Mouse (Mus musculus): ENCODE measurements around the gene Itpripl2. TPM values are rescaled to one million over a fixed set of nuclear protein-coding genes. Genes with fewer than 3 reads are reported as not detected.

Gene Itpripl2
- polyA plus RNA-seq, 1 experiment from 2014 or later, result 1.4 TPM

DNA sequence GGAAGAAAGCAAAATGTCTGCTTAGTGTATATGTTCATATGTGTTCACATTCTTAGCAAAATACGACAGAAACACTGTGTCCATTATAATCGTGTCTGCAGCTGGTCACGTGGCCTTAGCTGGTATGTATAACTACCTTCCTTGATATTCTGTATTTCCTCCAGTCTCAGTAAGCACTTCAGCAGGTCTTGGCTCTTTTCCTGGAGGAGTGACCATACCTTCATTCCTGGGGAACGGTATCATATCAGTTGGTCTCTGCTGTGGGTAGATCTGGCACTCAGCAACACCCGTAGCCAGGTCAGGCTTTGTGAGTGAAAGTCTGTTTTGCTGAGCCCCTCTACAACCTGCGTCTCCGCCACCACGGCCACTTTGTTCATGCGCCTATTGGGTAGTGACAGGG, 2.1 kb upstream of the Itpripl2 start:
- Histone ChIP-seq H3K9me3 (replicated peaks; ENCODE audit: control insufficient read depth, low read length) (no peaks in the 10 kb centered on the region), H3K9ac (ENCODE audit: low read depth, low read length) (no peak overlapping the region), H3K4me3 (ENCODE audit: low read depth, low read length) (no peak overlapping the region), H3K27ac (ENCODE audit: low read depth, low read length) (no peak overlapping the region), H3K4me1 (ENCODE audit: control insufficient read depth, insufficient read depth, low read length) (peaks cover 5% of the 10 kb centered on the region), H3K4me2 (no peak overlapping the region), H3K27me3 (ENCODE audit: control insufficient read depth, insufficient read depth, low read length) (peaks cover 21% of the 10 kb centered on the region), H3K36me3 (ENCODE audit: control insufficient read depth, insufficient read depth, low read length) (no peaks in the 10 kb centered on the region; the same call in 1 of the 2 replicates)
- WGBS (ENCODE audit: insufficient replicate concordance), result 76% methylated on average over 9 of the region's 9 CpGs
- ATAC-seq (replicated peaks; ENCODE audit: insufficient number of reproducible peaks, low FRiP score, low TSS enrichment), result no peak

DNA sequence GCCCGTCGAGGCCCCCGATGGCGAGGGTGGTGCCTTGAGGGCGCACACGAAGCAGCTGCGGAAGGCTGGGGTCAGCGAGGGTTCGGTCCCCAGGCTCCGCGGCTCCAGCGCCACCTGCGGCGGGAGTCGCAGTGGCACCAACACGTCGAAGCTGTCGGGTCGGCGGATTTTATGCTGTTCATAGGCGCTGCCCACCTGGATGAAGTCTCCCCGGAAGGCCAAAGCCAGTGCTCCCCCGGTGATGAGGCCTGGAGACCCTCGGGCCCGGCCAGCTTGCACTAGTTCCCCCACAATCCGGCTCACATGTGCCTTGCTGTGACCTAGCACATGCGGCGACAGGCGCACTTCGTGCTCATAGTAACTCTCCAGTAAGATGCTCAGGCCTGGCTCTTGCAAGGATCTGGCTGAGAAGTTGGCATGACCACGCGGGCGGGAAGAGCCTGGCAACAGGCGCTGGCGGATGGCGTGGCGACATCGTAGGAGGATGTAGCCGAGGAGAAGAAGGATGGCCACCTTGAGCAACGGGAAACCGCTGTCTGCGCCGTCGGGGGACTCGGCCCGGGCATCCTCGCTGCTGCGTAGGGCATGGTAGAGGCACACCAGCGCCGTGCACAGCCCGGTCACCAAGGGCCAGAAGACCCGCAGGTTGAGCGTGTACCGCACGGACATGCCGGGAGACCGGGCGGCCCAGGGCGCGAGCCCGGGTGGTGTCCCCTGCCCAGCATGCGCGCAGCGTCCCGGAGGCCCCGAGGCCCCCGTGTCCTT, 927 bp downstream of the Itpripl2 start:
- 0 out of 2 replicates have a peak, but pooled peaks have one; percentile 37 for ATAC-seq (replicated peaks; ENCODE audit: insufficient number of reproducible peaks, low FRiP score, low TSS enrichment)
- Histone ChIP-seq H3K27me3 (ENCODE audit: control insufficient read depth, insufficient read depth, low read length) (peaks cover 23% of the 10 kb centered on the region), H3K4me3 (ENCODE audit: low read depth, low read length) (peak overlapping the region; percentile 79), H3K27ac (ENCODE audit: low read depth, low read length) (peak overlapping the region; percentile 85), H3K9me3 (replicated peaks; ENCODE audit: control insufficient read depth, low read length) (no peaks in the 10 kb centered on the region), H3K36me3 (ENCODE audit: control insufficient read depth, insufficient read depth, low read length) (no peaks in the 10 kb centered on the region; the same call in 1 of the 2 replicates), H3K4me2 (peak overlapping the region; percentile 87), H3K9ac (ENCODE audit: low read depth, low read length) (peak overlapping the region; percentile 93), H3K4me1 (ENCODE audit: control insufficient read depth, insufficient read depth, low read length) (peaks cover 12% of the 10 kb centered on the region)
- WGBS (ENCODE audit: insufficient replicate concordance), result 3% methylated on average over 63 of the region's 67 CpGs

DNA sequence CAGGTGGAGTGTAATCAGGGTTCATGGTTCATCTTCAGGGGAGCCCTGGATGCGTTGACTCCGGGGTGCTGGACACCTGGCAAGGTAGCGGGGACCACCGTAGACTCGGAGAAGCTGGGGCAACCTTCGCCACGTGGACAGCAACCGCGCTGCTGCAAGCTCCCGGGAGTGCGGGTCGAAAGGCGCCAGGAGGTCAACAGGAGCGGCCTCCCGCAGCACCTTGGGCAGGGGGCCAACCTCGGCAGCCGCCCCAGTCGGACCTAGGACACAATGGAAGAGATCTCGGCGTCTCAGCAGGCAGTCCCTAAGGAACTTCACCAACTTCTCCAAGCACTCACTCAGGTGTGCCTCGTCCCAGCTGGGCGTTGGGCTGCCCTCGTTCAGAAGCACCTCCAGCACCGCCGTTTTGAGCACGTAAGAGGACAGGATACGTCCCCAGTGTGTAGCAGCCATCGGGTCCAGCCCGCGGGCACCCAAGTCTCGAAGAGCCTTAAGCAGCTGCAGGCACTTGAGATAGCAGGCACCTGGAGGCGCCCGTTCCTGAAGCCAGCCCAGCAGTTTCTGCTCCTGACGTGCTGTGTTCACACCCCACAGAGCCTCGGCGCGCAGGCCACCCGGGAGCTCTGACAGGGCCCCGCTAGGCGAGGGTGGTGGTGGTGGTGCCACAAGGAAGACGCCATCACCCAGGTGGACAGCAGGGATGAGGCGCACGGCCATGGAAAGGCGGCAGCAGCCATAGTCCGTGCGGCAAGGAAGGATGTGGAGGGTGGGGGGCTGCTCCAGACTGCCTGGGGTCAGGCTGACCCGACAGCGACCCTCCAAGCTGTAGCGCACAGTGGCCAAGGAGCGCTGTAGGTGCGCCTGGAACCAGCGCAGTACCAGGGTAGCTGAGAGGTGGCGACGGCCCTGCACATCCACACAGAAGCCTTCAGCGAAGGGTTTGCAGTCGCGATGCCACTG, 1.8 kb downstream of the Itpripl2 start:
- ATAC-seq (replicated peaks; ENCODE audit: insufficient number of reproducible peaks, low FRiP score, low TSS enrichment), result peak; percentile 33; the same call in 1 of the 2 replicates
- peak overlapping the region; percentile 87 for H3K4me2 ChIP-seq
- H3K4me1 ChIP-seq (ENCODE audit: control insufficient read depth, insufficient read depth, low read length), result peaks cover 12% of the 10 kb centered on the region
- 21% methylated on average over 57 of the region's 57 CpGs for WGBS (ENCODE audit: insufficient replicate concordance)
- H3K9ac ChIP-seq (ENCODE audit: low read depth, low read length), result no peak overlapping the region; the same call in 1 of the 2 replicates
- no peaks in the 10 kb centered on the region for H3K9me3 ChIP-seq (replicated peaks; ENCODE audit: control insufficient read depth, low read length)
- peak overlapping the region; percentile 79 for H3K4me3 ChIP-seq (ENCODE audit: low read depth, low read length)
- H3K27ac ChIP-seq (ENCODE audit: low read depth, low read length), result no peak overlapping the region
- peaks cover 23% of the 10 kb centered on the region for H3K27me3 ChIP-seq (ENCODE audit: control insufficient read depth, insufficient read depth, low read length)
- H3K36me3 ChIP-seq (ENCODE audit: control insufficient read depth, insufficient read depth, low read length), result no peaks in the 10 kb centered on the region; the same call in 1 of the 2 replicates

DNA sequence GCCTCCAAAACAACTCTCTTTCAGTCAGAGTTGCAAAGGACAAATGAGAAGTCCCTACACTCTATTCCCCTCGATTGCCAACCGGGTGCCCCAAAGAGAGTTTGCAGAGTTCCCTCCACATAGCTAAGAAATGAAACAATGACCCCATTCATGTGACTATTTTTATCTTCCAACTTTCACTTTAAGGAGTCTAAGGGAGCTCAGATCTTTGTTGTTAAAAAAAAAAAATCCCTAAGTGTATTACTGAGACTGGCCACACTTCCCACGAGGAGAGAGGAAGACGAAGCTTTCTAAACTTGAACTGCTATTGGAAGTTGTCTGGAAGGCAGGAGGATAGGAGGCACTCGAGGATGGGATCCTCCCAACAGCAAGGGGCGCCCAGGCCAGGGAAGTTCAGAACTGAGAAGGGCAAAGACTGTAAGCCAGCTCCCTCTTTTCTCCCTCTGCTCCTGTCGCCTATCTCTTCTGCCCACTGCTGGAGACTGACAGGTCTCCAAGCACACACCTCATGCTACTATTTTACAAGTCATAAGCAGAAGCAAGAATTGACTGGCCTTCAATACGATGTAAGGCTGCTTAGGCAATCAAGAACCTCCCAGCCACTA, 3.6 kb downstream of the Itpripl2 start:
- Histone ChIP-seq H3K9me3 (replicated peaks; ENCODE audit: control insufficient read depth, low read length) (no peaks in the 10 kb centered on the region), H3K27me3 (ENCODE audit: control insufficient read depth, insufficient read depth, low read length) (peaks cover 23% of the 10 kb centered on the region), H3K4me2 (peak overlapping the region; percentile 44), H3K36me3 (ENCODE audit: control insufficient read depth, insufficient read depth, low read length) (no peaks in the 10 kb centered on the region; the same call in 1 of the 2 replicates), H3K4me1 (ENCODE audit: control insufficient read depth, insufficient read depth, low read length) (peaks cover 12% of the 10 kb centered on the region), H3K4me3 (ENCODE audit: low read depth, low read length) (no peak overlapping the region; the same call in 1 of the 2 replicates), H3K9ac (ENCODE audit: low read depth, low read length) (no peak overlapping the region), H3K27ac (ENCODE audit: low read depth, low read length) (no peak overlapping the region)
- 22% methylated on average over 8 of the region's 8 CpGs for WGBS (ENCODE audit: insufficient replicate concordance)
- no peak for ATAC-seq (replicated peaks; ENCODE audit: insufficient number of reproducible peaks, low FRiP score, low TSS enrichment)

DNA sequence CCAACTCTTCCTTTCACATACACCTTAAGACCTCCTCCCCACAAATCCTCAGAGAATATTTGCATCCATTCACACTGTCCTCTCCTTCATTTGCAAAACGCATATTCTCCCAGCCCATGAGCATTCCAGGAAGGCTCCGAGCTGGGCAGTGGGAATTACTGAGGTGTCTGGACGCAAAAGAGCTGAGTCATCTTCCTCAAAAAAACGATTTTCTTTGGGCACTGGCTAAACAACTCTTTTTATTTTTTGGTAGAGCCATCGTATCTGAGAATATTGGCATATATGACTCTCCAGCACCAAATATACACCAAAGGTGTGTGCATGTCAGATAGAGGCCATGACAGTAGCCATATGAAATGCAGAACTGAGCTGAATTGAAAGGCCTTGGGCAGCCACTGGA, 4.9 kb downstream of the Itpripl2 start:
- 45% methylated on average over 5 of the region's 5 CpGs for WGBS (ENCODE audit: insufficient replicate concordance)
- H3K27ac ChIP-seq (ENCODE audit: low read depth, low read length), result no peak overlapping the region
- H3K9me3 ChIP-seq (replicated peaks; ENCODE audit: control insufficient read depth, low read length), result no peaks in the 10 kb centered on the region
- ATAC-seq (replicated peaks; ENCODE audit: insufficient number of reproducible peaks, low FRiP score, low TSS enrichment), result no peak
- H3K9ac ChIP-seq (ENCODE audit: low read depth, low read length), result no peak overlapping the region
- no peak overlapping the region for H3K4me3 ChIP-seq (ENCODE audit: low read depth, low read length)
- H3K27me3 ChIP-seq (ENCODE audit: control insufficient read depth, insufficient read depth, low read length), result peaks cover 23% of the 10 kb centered on the region
- no peak overlapping the region for H3K4me2 ChIP-seq
- H3K36me3 ChIP-seq (ENCODE audit: control insufficient read depth, insufficient read depth, low read length), result no peaks in the 10 kb centered on the region; the same call in 1 of the 2 replicates
- peaks cover 12% of the 10 kb centered on the region for H3K4me1 ChIP-seq (ENCODE audit: control insufficient read depth, insufficient read depth, low read length)

DNA sequence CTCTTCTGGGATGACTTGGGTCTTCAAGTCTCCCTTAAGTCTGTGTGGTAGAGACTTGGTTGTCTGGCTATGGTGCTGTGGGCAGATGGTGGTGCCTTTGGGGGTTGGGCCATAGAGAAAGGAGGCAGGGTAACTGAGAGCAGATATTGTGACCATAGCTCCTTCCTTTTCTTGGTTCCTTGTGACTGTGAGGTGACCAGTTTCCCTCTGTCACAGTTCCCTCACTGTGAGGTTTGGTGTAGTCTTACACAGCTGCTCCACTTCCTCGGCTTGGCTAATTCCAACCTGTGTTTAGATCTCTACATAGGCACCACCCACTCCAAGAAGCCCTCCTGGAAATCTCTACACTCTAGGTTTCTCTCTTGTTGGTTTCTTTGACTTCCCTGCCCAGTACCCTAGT, 7.8 kb downstream of the Itpripl2 start:
- no peak for ATAC-seq (replicated peaks; ENCODE audit: insufficient number of reproducible peaks, low FRiP score, low TSS enrichment)
- 65% methylated on average over 1 of the region's 1 CpGs for WGBS (ENCODE audit: insufficient replicate concordance)

DNA sequence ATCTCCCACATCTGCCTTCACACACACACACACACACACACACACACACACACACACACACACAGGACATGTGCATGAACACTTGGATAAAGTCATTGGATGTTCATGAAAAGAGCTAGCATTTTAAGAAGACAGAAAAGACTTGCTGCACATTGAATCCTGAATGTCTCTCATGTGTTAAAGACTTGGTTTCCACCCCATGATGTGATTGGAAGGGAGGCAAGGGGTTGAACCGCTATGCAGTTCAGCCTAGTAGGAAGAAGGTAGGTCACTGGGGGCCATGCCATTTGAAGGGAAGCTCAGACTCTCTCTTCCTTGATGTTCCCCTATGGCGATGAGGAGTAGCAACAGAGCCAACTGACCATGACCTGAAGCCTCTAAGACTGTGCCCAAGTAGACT, 9.8 kb downstream of the Itpripl2 start:
- no peak overlapping the region for H3K9ac ChIP-seq (ENCODE audit: low read depth, low read length)
- no peaks in the 10 kb centered on the region; the same call in 1 of the 2 replicates for H3K27me3 ChIP-seq (ENCODE audit: control insufficient read depth, insufficient read depth, low read length)
- H3K4me2 ChIP-seq, result no peak overlapping the region
- 0 out of 2 replicates have a peak, but pooled peaks cover 7% of the 10 kb centered on the region for H3K4me1 ChIP-seq (ENCODE audit: control insufficient read depth, insufficient read depth, low read length)
- ATAC-seq (replicated peaks; ENCODE audit: insufficient number of reproducible peaks, low FRiP score, low TSS enrichment), result no peak
- H3K36me3 ChIP-seq (ENCODE audit: control insufficient read depth, insufficient read depth, low read length), result no peaks in the 10 kb centered on the region
- no peak overlapping the region for H3K4me3 ChIP-seq (ENCODE audit: low read depth, low read length)
- H3K9me3 ChIP-seq (replicated peaks; ENCODE audit: control insufficient read depth, low read length), result no peaks in the 10 kb centered on the region
- WGBS (ENCODE audit: insufficient replicate concordance), result 69% methylated on average over 2 of the region's 2 CpGs
- no peak overlapping the region for H3K27ac ChIP-seq (ENCODE audit: low read depth, low read length)

More for the DNA sequence above, 7.8 kb downstream of the Itpripl2 start:
- Histone ChIP-seq H3K27ac (ENCODE audit: low read depth, low read length) (no peak overlapping the region), H3K4me3 (ENCODE audit: low read depth, low read length) (no peak overlapping the region), H3K4me1 (ENCODE audit: control insufficient read depth, insufficient read depth, low read length) (peaks cover 12% of the 10 kb centered on the region; the same call in 1 of the 2 replicates), H3K4me2 (no peak overlapping the region), H3K36me3 (ENCODE audit: control insufficient read depth, insufficient read depth, low read length) (no peaks in the 10 kb centered on the region), H3K9ac (ENCODE audit: low read depth, low read length) (no peak overlapping the region), H3K9me3 (replicated peaks; ENCODE audit: control insufficient read depth, low read length) (no peaks in the 10 kb centered on the region), H3K27me3 (ENCODE audit: control insufficient read depth, insufficient read depth, low read length) (peaks cover 2% of the 10 kb centered on the region; the same call in 1 of the 2 replicates)

Measured in heart, embryonic 11.5 days (tissue).